Mouse (Mus musculus): Measurements from ENCODE around the gene Med20.
"Not testable (repeated sequence)": the region's sequence is repeated elsewhere in the genome, so short reads cannot be mapped to it uniquely, and the experiment has no call there.

The Med20 gene

GRCm38 (mm10) chr17:47597261-47597660 is 14.1 kb upstream of the Med20 start:
- no peak for DNase-seq

- DNase-seq, result peak; percentile 23
Measured at GRCm38 (mm10) chr17:47597838-47598579, 13.4 kb upstream of the Med20 start.

- not testable (repeated sequence) for DNase-seq
Measured at GRCm38 (mm10) chr17:47598580-47599304, 12.6 kb upstream of the Med20 start.

- DNase-seq, result no peak
Measured at GRCm38 (mm10) chr17:47599511-47600297, 11.7 kb upstream of the Med20 start.

- DNase-seq, result no peak
Measured at GRCm38 (mm10) chr17:47600601-47601388, 10.6 kb upstream of the Med20 start.

GRCm38 (mm10) chr17:47601389-47601755 is 10.0 kb upstream of the Med20 start:
- no peak for DNase-seq

- no peak for DNase-seq
Measured at GRCm38 (mm10) chr17:47602289-47602688, 9.1 kb upstream of the Med20 start.

- no peak for DNase-seq
Measured at GRCm38 (mm10) chr17:47606220-47606619, 5.2 kb upstream of the Med20 start.

- DNase-seq, result no peak
Measured at GRCm38 (mm10) chr17:47609182-47609581, 2.2 kb upstream of the Med20 start.

- DNase-seq, result no peak
Measured at GRCm38 (mm10) chr17:47611661-47611982, 240 bp downstream of the Med20 start.

- DNase-seq, result no peak
Measured at GRCm38 (mm10) chr17:47614018-47614417, 2.6 kb downstream of the Med20 start.

GRCm38 (mm10) chr17:47616119-47616518 is 4.7 kb downstream of the Med20 start:
- no peak for DNase-seq

- no peak for DNase-seq
Measured at GRCm38 (mm10) chr17:47616652-47617051, 5.3 kb downstream of the Med20 start.

GRCm38 (mm10) chr17:47617605-47618307 is 6.4 kb downstream of the Med20 start:
- no peak for DNase-seq

- DNase-seq, result no peak
Measured at GRCm38 (mm10) chr17:47618556-47619311, 7.4 kb downstream of the Med20 start.

- no peak for DNase-seq
Measured at GRCm38 (mm10) chr17:47622912-47623554, 11.7 kb downstream of the Med20 start.

- DNase-seq, result not testable (repeated sequence)
Measured at GRCm38 (mm10) chr17:47624572-47624971, 13.2 kb downstream of the Med20 start.

GRCm38 (mm10) chr17:47625088-47625487 is 13.7 kb downstream of the Med20 start:
- no peak for DNase-seq

GRCm38 (mm10) chr17:47626031-47626430 is 14.6 kb downstream of the Med20 start:
- no peak for DNase-seq

GRCm38 (mm10) chr17:47627791-47628190 is 16.4 kb downstream of the Med20 start:
- no peak for DNase-seq
